Mouse (Mus musculus) liver, embryonic 14.5 days (tissue): ENCODE results near the gene Wfdc16.

Source experiments
- CTCF ChIP-seq: IDR thresholded peaks from 2 replicates; pipeline ENCODE4 v1.5.1; 2016; ENCODE audit warnings: antibody characterized with exemption, low read depth, control low read depth
- EP300 ChIP-seq: IDR thresholded peaks from 2 replicates; pipeline ENCODE4 v1.6.1; 2016; ENCODE audit warnings: antibody characterized with exemption, low read depth

GRCm38 (mm10) chr2:164676103-164676502 lies 37.5 kb upstream of the Wfdc16 start:
- TF ChIP-seq CTCF (peak; percentile 70), EP300 (no peak)
